Mouse (Mus musculus) C2C12 (cell line): Measurements from ENCODE around the gene Tpk1.

Experiments
- CEBPB ChIP-seq: IDR thresholded peaks from one replicate; pipeline ENCODE4 v1.6.1; 2011; ENCODE audit warnings: low read depth, mild to moderate bottlenecking, control low read depth, moderate library complexity
- CTCF ChIP-seq: IDR thresholded peaks from one replicate; pipeline ENCODE4 v1.5.1; 2011; ENCODE audit not compliant: control insufficient read depth, insufficient read depth, insufficient read length
- FOSL1 ChIP-seq: IDR thresholded peaks from one replicate; pipeline ENCODE4 v1.8.0; 2011; ENCODE audit warnings: mild to moderate bottlenecking, low read length; ENCODE audit not compliant: poor library complexity, insufficient read depth, severe bottlenecking
- MAX ChIP-seq: IDR thresholded peaks from one replicate; pipeline ENCODE4 v1.6.1; 2011; ENCODE audit warnings: mild to moderate bottlenecking, control low read depth
- MYOD1 ChIP-seq: IDR thresholded peaks from one replicate; pipeline ENCODE4 v1.6.1; 2011; ENCODE audit warnings: low read depth; ENCODE audit not compliant: control insufficient read depth, insufficient read length
- MYOG ChIP-seq: IDR thresholded peaks from one replicate; pipeline ENCODE4 v1.6.1; 2011; ENCODE audit not compliant: control insufficient read depth, insufficient read length; ENCODE audit errors: extremely low read depth

- TF ChIP-seq CTCF (no peak), FOSL1 (no peak), MAX (no peak), MYOD1 (no peak), CEBPB (no peak), MYOG (no peak)
Measured at GRCm38 (mm10) chr6:43459082-43459481, 207.0 kb downstream of the Tpk1 start.
